Mouse (Mus musculus) forebrain, embryonic 15.5 days (tissue): ENCODE measurements around the gene Rps6. TPM values are rescaled to one million over a fixed set of nuclear protein-coding genes. Genes with fewer than 3 reads are reported as not detected.
"Not testable (repeated sequence)": the region's sequence is repeated elsewhere in the genome, so short reads cannot be mapped to it uniquely, and the experiment has no call there.

ENCODE experiments used
- ATAC-seq: fragments of 200-750 bp; cut with Nextera tagmentation; replicated peaks from 2 replicates; pipeline ENCODE4 v1.8.0; 2017; ENCODE audit warnings: mild to moderate bottlenecking, moderate TSS enrichment, moderate library complexity
- H3K27ac ChIP-seq: fragments of 300-500 bp; sonication (generic); replicated peaks from 2 replicates; pipeline ENCODE4 v1.5.1; 2015; ENCODE audit warnings: mild to moderate bottlenecking, inconsistent platforms
- H3K27me3 ChIP-seq: fragments of 300-500 bp; sonication (generic); 2 replicates; pipeline ENCODE4 v1.6.1; 2015; ENCODE audit warnings: inconsistent platforms
- H3K36me3 ChIP-seq: fragments of 300-500 bp; sonication (generic); 2 replicates; pipeline ENCODE4 v1.6.1; 2015; ENCODE audit warnings: mild to moderate bottlenecking, inconsistent platforms
- H3K4me1 ChIP-seq: fragments of 300-500 bp; sonication (generic); 2 replicates; pipeline ENCODE4 v1.6.1; 2015; ENCODE audit warnings: inconsistent platforms
- H3K4me2 ChIP-seq: fragments of 300-500 bp; sonication (generic); replicated peaks from 2 replicates; pipeline ENCODE4 v1.6.1; 2015; ENCODE audit warnings: mild to moderate bottlenecking, inconsistent platforms
- H3K4me3 ChIP-seq: fragments of 300-500 bp; sonication (generic); 2 replicates; pipeline ENCODE4 v1.5.1; 2015; ENCODE audit warnings: mild to moderate bottlenecking, inconsistent platforms
- H3K9ac ChIP-seq: fragments of 300-500 bp; sonication (generic); replicated peaks from 2 replicates; pipeline ENCODE4 v1.6.1; 2015; ENCODE audit warnings: mild to moderate bottlenecking, inconsistent platforms
- H3K9me3 ChIP-seq: fragments of 300-500 bp; sonication (generic); 2 replicates; pipeline ENCODE4 v1.6.1; 2016; ENCODE audit warnings: inconsistent platforms
- WGBS: fragments of 180-500 bp; shearing (Covaris S2); methylation state at CpG from one replicate; pipeline ENCODE4 v1.1.7; 2015; ENCODE audit warnings: mixed read lengths; 5-methylcytosine and 5-hydroxymethylcytosine counted together
- polyA plus RNA-seq: library from polyadenylated mRNA; unstranded; fragments of >200 nt; fragmentation: Nextera tagmentation; extraction: Ambion mirVana; gene quantifications from 2 replicates; pipeline ENCODE4 v1.2.1, GENCODE M21; 2015

The Rps6 gene
- polyA plus RNA-seq, 1 experiment from 2014 or later, result 414 TPM

DNA sequence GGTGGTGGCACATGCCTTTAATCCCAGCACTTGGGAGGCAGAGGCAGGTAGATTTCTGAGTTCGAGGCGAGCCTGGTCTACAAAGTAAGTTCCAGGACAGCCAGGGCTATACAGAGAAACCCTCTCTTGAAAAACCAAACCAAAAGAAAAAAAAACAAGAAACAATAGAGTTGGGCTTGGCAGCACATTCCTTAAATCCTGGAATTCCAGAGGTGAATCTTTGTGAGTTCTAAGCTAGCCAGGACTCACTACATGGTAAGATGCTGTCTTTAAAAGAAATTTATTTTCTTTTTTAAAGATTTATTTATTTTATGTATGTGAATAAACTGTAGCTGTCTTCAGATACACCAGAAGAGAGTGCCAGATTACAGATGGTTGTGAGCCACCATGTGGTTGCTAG lies 16.1 kb downstream of the Rps6 start:
- H3K4me3 ChIP-seq, H3K9me3 ChIP-seq, H3K9ac ChIP-seq, H3K4me2 ChIP-seq, ATAC-seq, H3K4me1 ChIP-seq, H3K27me3 ChIP-seq, H3K27ac ChIP-seq: not testable (repeated sequence)
- WGBS, result 97% methylated on average over 2 of the region's 2 CpGs
- peaks cover 39% of the 10 kb centered on the region for H3K36me3 ChIP-seq

DNA sequence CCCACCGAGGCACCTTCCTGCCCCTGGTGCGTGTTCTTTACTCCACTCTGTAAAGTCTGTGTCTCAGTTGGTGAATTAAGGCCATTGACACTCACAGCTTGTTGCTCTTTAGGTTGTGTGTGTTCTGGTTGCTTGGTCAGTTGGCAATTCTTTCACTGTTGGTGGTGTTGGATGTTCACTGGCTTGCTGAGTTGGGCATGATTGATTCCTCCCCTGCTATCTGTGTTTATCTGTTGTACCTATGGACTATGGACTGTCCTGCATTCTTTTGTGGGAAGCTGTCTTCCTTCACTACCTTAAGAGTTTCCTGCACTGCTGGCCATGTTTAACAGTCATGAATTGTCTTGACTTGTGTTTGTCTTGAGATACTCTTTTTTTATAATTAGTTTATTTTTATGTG lies 25.3 kb downstream of the Rps6 start:
- Histone ChIP-seq H3K27me3 (no peaks in the 10 kb centered on the region), H3K9ac (no peak overlapping the region), H3K4me1 (no peaks in the 10 kb centered on the region), H3K9me3 (no peaks in the 10 kb centered on the region), H3K4me3 (no peak overlapping the region), H3K4me2 (no peak overlapping the region), H3K36me3 (peaks cover 30% of the 10 kb centered on the region), H3K27ac (no peak overlapping the region)
- no peak for ATAC-seq
- WGBS, result 99% methylated on average over 2 of the region's 2 CpGs

DNA sequence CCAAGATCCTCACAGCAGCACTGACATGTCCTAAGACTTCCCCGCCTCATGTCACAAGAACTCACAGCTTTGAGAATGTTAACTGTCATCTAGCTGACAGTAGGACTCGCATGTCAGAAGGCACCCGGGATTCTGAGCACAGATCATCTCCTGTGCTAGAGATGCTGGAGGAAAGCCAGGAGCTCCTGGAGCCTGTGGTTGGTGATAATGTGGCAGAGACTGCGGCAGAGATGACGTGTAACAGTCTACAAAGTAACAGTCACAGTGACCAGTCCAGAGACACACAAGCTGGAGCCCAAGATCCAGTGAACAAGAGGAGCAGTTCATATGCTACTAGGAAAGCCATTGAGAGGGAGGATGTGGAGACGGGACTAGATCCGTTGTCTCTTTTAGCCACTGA lies 32.1 kb downstream of the Rps6 start:
- H3K27me3 ChIP-seq, result no peaks in the 10 kb centered on the region
- ATAC-seq, result no peak
- no peaks in the 10 kb centered on the region for H3K4me1 ChIP-seq
- H3K9me3 ChIP-seq, result no peaks in the 10 kb centered on the region
- H3K9ac ChIP-seq, result no peak overlapping the region
- H3K4me3 ChIP-seq, result no peak overlapping the region
- no peak overlapping the region for H3K27ac ChIP-seq
- H3K4me2 ChIP-seq, result no peak overlapping the region
- WGBS, result 86% methylated on average over 7 of the region's 7 CpGs
- H3K36me3 ChIP-seq, result peaks cover 33% of the 10 kb centered on the region

DNA sequence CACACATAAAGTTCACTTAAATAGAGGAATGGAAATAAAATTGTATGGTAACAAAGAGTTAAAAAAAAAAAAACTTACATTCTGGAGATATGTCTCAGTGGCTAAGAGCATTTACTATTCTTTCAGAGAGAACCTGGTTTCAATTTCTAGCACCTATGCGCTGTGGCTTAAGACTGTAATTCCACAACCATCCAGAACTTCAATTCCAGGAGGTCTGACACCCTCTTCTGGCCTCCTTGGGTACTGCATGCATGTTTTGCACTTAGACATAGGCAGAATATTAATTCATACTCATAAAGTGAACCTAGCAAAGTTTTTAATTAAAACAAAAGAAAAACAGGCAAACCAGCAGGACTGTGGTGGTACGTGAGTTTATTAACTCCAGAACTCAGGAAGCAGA lies 34.0 kb downstream of the Rps6 start:
- H3K27me3 ChIP-seq, result no peaks in the 10 kb centered on the region
- H3K4me2 ChIP-seq, result no peak overlapping the region
- H3K36me3 ChIP-seq, result peaks cover 25% of the 10 kb centered on the region
- H3K4me3 ChIP-seq, result no peak overlapping the region
- no peak for ATAC-seq
- WGBS, result 84% methylated on average over 2 of the region's 2 CpGs
- no peaks in the 10 kb centered on the region for H3K4me1 ChIP-seq
- H3K27ac ChIP-seq, result no peak overlapping the region
- no peaks in the 10 kb centered on the region for H3K9me3 ChIP-seq
- no peak overlapping the region for H3K9ac ChIP-seq

DNA sequence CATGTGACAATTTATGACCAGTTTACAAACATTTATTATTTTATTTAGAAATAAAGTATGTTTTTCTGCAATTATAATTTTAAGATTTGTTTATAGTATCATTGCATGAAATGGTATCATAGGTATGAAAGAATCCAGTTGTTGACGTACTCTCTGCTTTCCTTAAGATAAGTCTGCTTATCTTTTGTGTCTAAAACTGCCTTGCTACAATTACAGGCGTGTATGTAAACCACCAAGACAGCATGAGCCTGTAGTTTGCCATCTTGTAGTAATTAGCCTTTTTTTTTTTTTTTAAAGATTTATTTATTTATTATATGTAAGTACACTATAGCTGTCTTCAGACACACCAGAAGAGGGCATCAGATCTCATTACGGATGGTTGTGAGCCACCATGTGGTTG lies 42.4 kb downstream of the Rps6 start:
- 91% methylated on average over 3 of the region's 3 CpGs for WGBS
- H3K4me1 ChIP-seq, result no peaks in the 10 kb centered on the region
- no peaks in the 10 kb centered on the region for H3K27me3 ChIP-seq
- no peak for ATAC-seq
- no peaks in the 10 kb centered on the region for H3K36me3 ChIP-seq
- no peaks in the 10 kb centered on the region for H3K9me3 ChIP-seq
- H3K4me3 ChIP-seq, result no peak overlapping the region
- no peak overlapping the region for H3K4me2 ChIP-seq
- no peak overlapping the region for H3K9ac ChIP-seq
- no peak overlapping the region for H3K27ac ChIP-seq

DNA sequence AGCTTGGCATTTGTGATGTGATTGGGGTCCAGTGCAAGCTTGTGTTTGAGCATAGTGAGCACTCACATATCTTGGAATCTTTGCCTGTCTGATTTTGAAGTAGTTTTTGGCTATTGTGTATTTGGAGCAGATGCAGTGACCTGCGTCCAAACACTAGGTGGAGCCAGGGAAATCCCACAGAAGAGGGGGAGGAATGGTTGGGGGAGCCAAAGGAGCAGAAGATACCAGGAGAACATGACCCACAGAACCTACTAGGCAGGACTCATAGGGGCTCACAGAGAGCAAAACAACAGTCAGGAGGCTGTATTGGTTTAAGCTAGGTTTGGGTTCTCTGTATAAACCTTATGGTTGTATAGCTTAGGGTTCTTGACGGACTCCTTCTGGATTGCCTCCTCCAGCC lies 46.6 kb downstream of the Rps6 start:
- no peak for ATAC-seq
- Histone ChIP-seq H3K4me1 (no peaks in the 10 kb centered on the region), H3K9me3 (no peaks in the 10 kb centered on the region), H3K36me3 (peaks cover 2% of the 10 kb centered on the region; the same call in 1 of the 2 replicates), H3K27ac (no peak overlapping the region), H3K4me2 (no peak overlapping the region), H3K9ac (no peak overlapping the region), H3K4me3 (no peak overlapping the region), H3K27me3 (no peaks in the 10 kb centered on the region)
- WGBS, result 60% methylated on average over 2 of the region's 2 CpGs

Other genes starting within 250 kb of the Rps6 start
- 12.1 and 12.3 TPM in 2 replicates for gene Haus6, start 245.4 kb downstream of the Rps6 start, polyA plus RNA-seq
- 39.9 and 40.7 TPM in 2 replicates for gene Plin2, start 187.4 kb downstream of the Rps6 start, polyA plus RNA-seq
- 3.5 and 5.0 TPM in 2 replicates for gene Dennd4c, start 108.9 kb downstream of the Rps6 start, polyA plus RNA-seq
- 10.8 and 11.3 TPM in 2 replicates for gene Acer2, start 17.0 kb upstream of the Rps6 start, polyA plus RNA-seq